Mouse (Mus musculus): ENCODE measurements around the gene Gk. TPM values are rescaled to one million over a fixed set of nuclear protein-coding genes. Genes with fewer than 3 reads are reported as not detected.

The Gk gene
- total RNA-seq, 2 experiments from 2014 or later: 2.2 to 2.5 TPM

Other genes starting within 250 kb of the Gk start
- gene Tab3, start 202.8 kb downstream of the Gk start, total RNA-seq (2021): 1 to 10 TPM; 3.8 to 4.8 TPM
- under 1 TPM in 1 of 2 experiments, not detected in 1; 0.06 TPM for gene 5430427O19Rik, start 93.5 kb upstream of the Gk start, total RNA-seq (2021)

All from gastrocnemius, postnatal 14 days (tissue).